Mouse (Mus musculus): ENCODE measurements at regions not wholly inside any gene's neighbourhood (a gene's known extent, or its start where the extent isn't known, plus 50 kb on each side); places are given as distances from the start of the nearest gene placed in this dataset.

DNA sequence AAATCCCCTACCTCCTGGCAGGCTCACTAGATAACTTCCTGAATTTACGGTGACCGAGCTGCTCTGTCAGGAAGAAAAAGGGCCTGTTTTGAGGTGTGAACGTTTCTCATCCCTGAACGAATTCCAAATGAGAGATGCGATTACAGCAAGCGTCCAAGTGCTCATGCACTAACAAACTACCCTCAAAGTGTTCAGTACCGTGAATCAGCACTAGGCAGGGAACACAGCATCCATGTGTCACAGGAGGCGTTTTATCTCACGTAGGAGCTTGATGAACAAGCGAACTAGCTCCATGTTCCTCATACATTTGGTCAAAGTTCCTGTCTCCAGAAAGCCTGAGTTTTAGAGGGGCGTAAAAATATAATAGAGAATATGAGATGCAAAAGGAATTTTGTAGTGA lies 178.3 kb upstream of the Snx7 start:
- Histone ChIP-seq H3K4me3 (no peak overlapping the region), H3K79me2 (ENCODE audit: control insufficient read depth, insufficient read depth) (no peaks in the 10 kb centered on the region), H3K36me3 (ENCODE audit: control insufficient read depth, insufficient read depth) (no peaks in the 10 kb centered on the region), H3K27me3 (ENCODE audit: control insufficient read depth, insufficient read depth, insufficient read length) (no peaks in the 10 kb centered on the region), H3K4me2 (ENCODE audit: low read depth) (no peak overlapping the region), H3ac (ENCODE audit: control insufficient read depth, insufficient read length) (no peak overlapping the region)
- TF ChIP-seq MYOD1 (IDR thresholded peaks at IDR 0.05; ENCODE audit: control insufficient read depth in 1 of 3, insufficient read length in 2 of 3, low read depth in 2 of 3) (no peak), MAX (IDR thresholded peaks at IDR 0.05; ENCODE audit: low read depth) (no peak), SRF (IDR thresholded peaks at IDR 0.05; ENCODE audit: control insufficient read depth, insufficient read length, low read depth) (no peak), E2F4 (IDR thresholded peaks at IDR 0.05; ENCODE audit: insufficient read depth) (no peak), CEBPB (IDR thresholded peaks at IDR 0.05; ENCODE audit: insufficient read depth, poor library complexity, severe bottlenecking) (no peak), USF1 (IDR thresholded peaks at IDR 0.05; ENCODE audit: low read depth) (no peak), TCF12 (IDR thresholded peaks at IDR 0.05; ENCODE audit: insufficient read depth, poor library complexity, severe bottlenecking) (no peak), POLR2A (IDR thresholded peaks at IDR 0.05; ENCODE audit: insufficient read length, low read depth) (no peak), REST (IDR thresholded peaks at IDR 0.05; ENCODE audit: insufficient read depth, insufficient read length) (no peak), MYOG (IDR thresholded peaks at IDR 0.05; ENCODE audit: control insufficient read depth in 1 of 3, insufficient read depth in 1 of 3, insufficient read length in 2 of 3, low read depth in 2 of 3) (no peak), TCF3 (IDR thresholded peaks at IDR 0.05; ENCODE audit: insufficient read length, low read depth) (no peak)

- Histone ChIP-seq H3ac (ENCODE audit: control insufficient read depth, insufficient read length) (no peak overlapping the region), H3K27me3 (ENCODE audit: control insufficient read depth, insufficient read depth, insufficient read length) (no peaks in the 10 kb centered on the region), H3K79me2 (ENCODE audit: control insufficient read depth, insufficient read depth) (no peaks in the 10 kb centered on the region), H3K4me3 (no peak overlapping the region), H3K36me3 (ENCODE audit: control insufficient read depth, insufficient read depth) (no peaks in the 10 kb centered on the region), H3K4me2 (ENCODE audit: low read depth) (no peak overlapping the region)
- TF ChIP-seq USF1 (IDR thresholded peaks at IDR 0.05; ENCODE audit: low read depth) (no peak), TCF3 (IDR thresholded peaks at IDR 0.05; ENCODE audit: insufficient read length, low read depth) (no peak), POLR2AphosphoS2 (IDR thresholded peaks at IDR 0.05; ENCODE audit: insufficient read length, low read depth) (no peak), CEBPB (IDR thresholded peaks at IDR 0.05; ENCODE audit: insufficient read depth, poor library complexity, severe bottlenecking) (no peak), E2F4 (IDR thresholded peaks at IDR 0.05; ENCODE audit: insufficient read depth) (no peak), MAX (IDR thresholded peaks at IDR 0.05; ENCODE audit: low read depth) (no peak), REST (IDR thresholded peaks at IDR 0.05; ENCODE audit: insufficient read depth, insufficient read length) (no peak), POLR2A (IDR thresholded peaks at IDR 0.05; ENCODE audit: insufficient read length, low read depth) (no peak), SRF (IDR thresholded peaks at IDR 0.05; ENCODE audit: control insufficient read depth, insufficient read length, low read depth) (no peak)
Observed at GRCm38 (mm10) chr3:118046536-118046935, 177.8 kb upstream of the Snx7 start.

DNA sequence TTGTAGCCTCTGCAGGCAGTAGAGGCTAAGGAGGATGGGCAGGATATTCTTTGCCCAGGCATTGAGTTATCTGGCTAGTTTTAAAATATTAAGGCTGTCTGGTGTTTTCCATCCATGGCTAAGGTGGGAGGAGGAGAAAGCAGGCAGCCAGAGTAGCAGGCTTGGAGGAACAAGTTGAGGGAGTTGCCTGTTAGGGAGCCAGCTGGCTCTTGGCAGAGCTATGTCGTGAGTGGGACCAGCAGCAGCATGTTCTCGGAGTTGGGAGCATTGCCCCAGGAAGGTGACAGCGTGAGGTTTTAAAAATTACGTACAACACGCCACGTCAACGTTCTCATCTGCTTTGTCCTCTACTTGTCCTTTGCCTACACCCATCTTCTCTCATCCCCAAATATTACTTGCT lies 167.8 kb upstream of the Snx7 start:
- TF ChIP-seq POLR2A (IDR thresholded peaks at IDR 0.05; ENCODE audit: insufficient read length, low read depth), result no peak
- TF ChIP-seq REST (IDR thresholded peaks at IDR 0.05; ENCODE audit: insufficient read depth, insufficient read length), result no peak
- TF ChIP-seq USF1 (IDR thresholded peaks at IDR 0.05; ENCODE audit: low read depth), result no peak
- TF ChIP-seq TCF12 (IDR thresholded peaks at IDR 0.05; ENCODE audit: insufficient read depth, poor library complexity, severe bottlenecking), result no peak
- no peak for TF ChIP-seq MAX (IDR thresholded peaks at IDR 0.05; ENCODE audit: low read depth)
- no peak for TF ChIP-seq MYOG (IDR thresholded peaks at IDR 0.05; ENCODE audit: control insufficient read depth in 1 of 3, insufficient read depth in 1 of 3, insufficient read length in 2 of 3, low read depth in 2 of 3)
- no peak for TF ChIP-seq E2F4 (IDR thresholded peaks at IDR 0.05; ENCODE audit: insufficient read depth)
- TF ChIP-seq CEBPB (IDR thresholded peaks at IDR 0.05; ENCODE audit: insufficient read depth, poor library complexity, severe bottlenecking), result no peak
- TF ChIP-seq TCF3 (IDR thresholded peaks at IDR 0.05; ENCODE audit: insufficient read length, low read depth), result no peak
- no peak for TF ChIP-seq MYOD1 (IDR thresholded peaks at IDR 0.05; ENCODE audit: control insufficient read depth in 1 of 3, insufficient read length in 2 of 3, low read depth in 2 of 3)
- no peak overlapping the region for H3K4me3 ChIP-seq

DNA sequence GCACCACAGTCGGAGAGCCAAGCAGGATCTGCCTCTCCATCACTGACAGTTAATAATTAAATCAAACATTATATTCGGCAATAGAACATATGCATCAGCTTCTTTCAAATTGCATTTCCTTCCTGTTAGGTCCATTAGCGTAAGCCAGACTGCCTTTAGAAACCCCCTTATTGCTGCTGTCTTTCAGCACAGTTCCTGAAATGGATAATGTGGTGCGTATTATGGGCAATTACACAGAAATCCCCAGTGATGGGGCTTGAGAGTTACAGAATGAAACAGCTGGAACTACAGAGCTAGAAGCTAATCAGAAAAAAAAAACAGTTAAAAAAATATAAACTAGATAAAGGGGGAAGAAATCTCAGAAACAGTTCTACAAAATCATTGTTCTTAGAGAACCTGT lies 126.7 kb upstream of the Snx7 start:
- no peaks in the 10 kb centered on the region for H3K27me3 ChIP-seq (ENCODE audit: control insufficient read depth, insufficient read depth, insufficient read length)
- H3K4me3 ChIP-seq, result no peak overlapping the region
- H3K4me2 ChIP-seq (ENCODE audit: low read depth), result no peak overlapping the region
- no peaks in the 10 kb centered on the region for H3K79me2 ChIP-seq (ENCODE audit: control insufficient read depth, insufficient read depth)
- H3ac ChIP-seq (ENCODE audit: control insufficient read depth, insufficient read length), result no peak overlapping the region
- no peak for TF ChIP-seq POLR2AphosphoS2 (IDR thresholded peaks at IDR 0.05; ENCODE audit: insufficient read length, low read depth)
- no peaks in the 10 kb centered on the region for H3K36me3 ChIP-seq (ENCODE audit: control insufficient read depth, insufficient read depth)

More for the DNA sequence above, 167.8 kb upstream of the Snx7 start:
- no peaks in the 10 kb centered on the region for H3K79me2 ChIP-seq (ENCODE audit: control insufficient read depth, insufficient read depth)
- H3K36me3 ChIP-seq (ENCODE audit: control insufficient read depth, insufficient read depth), result no peaks in the 10 kb centered on the region
- H3ac ChIP-seq (ENCODE audit: control insufficient read depth, insufficient read length), result no peak overlapping the region
- H3K4me2 ChIP-seq (ENCODE audit: low read depth), result no peak overlapping the region
- H3K27me3 ChIP-seq (ENCODE audit: control insufficient read depth, insufficient read depth, insufficient read length), result no peaks in the 10 kb centered on the region

GRCm38 (mm10) chr3:117994110-117994509 lies 125.4 kb upstream of the Snx7 start:
- H3ac ChIP-seq (ENCODE audit: control insufficient read depth, insufficient read length), result no peak overlapping the region
- no peaks in the 10 kb centered on the region for H3K27me3 ChIP-seq (ENCODE audit: control insufficient read depth, insufficient read depth, insufficient read length)
- no peaks in the 10 kb centered on the region for H3K36me3 ChIP-seq (ENCODE audit: control insufficient read depth, insufficient read depth)

More at GRCm38 (mm10) chr3:117994110-117994509, 125.4 kb upstream of the Snx7 start:
- H3K79me2 ChIP-seq (ENCODE audit: control insufficient read depth, insufficient read depth), result no peaks in the 10 kb centered on the region
- no peak for TF ChIP-seq SRF (IDR thresholded peaks at IDR 0.05; ENCODE audit: control insufficient read depth, insufficient read length, low read depth)
- no peak overlapping the region for H3K4me2 ChIP-seq (ENCODE audit: low read depth)
- H3K4me3 ChIP-seq, result no peak overlapping the region

Measured in myocyte (in vitro differentiated cells).